Mouse (Mus musculus) CD8-positive naive resting alpha-beta T cell, adult 2 months (primary cell): ENCODE results near the gene Ncoa7.
"Not testable (repeated sequence)": the region's sequence is repeated elsewhere in the genome, so short reads cannot be mapped to it uniquely, and the experiment has no call there.

ENCODE experiments used
- DNase-seq, 2 experiments: peaks; one replicate each; pipeline ENCODE4 v3.0.0; 2022; ENCODE audit warnings: low read depth in 2 of 2, low spot score in 2 of 2

Gene Ncoa7

DNA sequence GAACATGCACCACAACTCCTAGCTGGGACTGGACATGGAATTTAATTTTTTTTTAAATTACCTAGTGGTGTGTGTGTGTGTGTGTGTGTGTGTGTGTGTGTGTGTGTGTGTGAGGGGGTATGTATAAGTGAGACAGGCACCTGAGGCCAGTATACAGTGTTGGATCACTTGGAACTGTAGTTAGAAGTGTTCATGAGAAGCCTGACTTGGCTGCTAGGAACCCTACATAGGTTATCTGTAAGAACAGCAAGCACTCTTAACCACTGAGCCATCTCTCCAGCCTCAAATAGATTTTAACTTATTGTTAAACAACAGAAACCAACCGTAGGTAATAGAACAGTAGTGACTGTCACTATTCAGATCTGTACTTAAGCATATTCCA lies 14.8 kb downstream of the Ncoa7 start:
- DNase-seq: no peak

DNA sequence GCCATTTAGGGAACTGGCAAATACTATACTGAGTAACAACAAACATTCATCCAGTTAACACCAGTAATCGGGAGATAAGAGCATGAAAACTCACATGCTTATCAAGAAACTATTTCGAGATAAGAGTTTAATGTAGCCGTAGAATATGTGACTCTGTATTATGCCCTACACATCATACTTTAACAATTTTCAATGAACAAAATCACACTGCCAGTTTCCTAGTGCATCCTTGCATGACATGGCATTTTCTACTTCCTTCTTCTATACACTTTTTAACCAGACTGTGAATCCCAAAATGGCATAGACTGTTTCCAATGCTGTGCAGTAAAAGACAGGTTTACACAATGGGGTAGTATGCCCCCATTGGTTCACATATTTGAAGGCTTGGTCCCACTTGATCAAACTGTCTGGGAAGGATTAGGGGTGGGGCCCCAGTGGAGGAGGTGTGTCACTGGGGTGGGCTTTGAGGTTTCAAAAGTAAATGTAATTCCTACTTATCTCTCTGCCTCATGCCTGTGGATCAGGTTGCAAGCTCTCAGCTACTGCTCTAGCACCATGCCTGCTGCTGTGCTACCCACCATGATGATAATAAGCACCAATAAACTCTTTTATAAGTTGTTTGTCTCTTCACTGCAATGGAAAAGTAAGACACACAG lies 15.3 kb downstream of the Ncoa7 start:
- no peak for DNase-seq

DNA sequence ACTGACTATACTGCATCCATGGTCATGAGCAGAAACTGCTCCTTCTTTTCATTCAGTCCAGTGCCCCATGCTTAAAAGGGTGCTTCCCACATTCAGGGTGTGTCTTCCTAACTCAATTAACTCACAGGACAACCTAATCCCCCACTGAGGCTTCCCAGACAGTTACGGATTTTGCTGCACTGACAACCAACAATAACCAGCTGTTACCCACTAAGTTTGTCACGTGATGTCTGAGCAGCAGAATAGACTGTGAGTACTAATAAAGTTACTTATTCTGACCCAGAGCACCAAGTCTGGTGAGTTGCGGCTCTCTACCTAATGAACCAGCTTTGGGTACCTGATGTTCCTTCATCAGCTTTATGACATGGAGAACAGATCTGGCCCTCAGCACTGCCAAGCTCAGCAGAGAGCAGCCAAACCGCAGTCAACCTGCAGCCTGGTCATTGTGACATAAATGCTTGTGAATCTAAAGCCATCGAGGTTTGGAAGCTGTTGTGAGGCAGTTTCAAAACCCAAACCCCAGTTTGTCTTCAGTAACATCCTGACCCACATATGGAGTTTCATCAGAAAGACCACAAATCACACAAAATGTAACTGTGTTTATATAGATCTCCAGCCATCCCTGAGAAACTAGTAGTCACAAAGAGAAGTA lies 16.9 kb downstream of the Ncoa7 start:
- DNase-seq: no peak

DNA sequence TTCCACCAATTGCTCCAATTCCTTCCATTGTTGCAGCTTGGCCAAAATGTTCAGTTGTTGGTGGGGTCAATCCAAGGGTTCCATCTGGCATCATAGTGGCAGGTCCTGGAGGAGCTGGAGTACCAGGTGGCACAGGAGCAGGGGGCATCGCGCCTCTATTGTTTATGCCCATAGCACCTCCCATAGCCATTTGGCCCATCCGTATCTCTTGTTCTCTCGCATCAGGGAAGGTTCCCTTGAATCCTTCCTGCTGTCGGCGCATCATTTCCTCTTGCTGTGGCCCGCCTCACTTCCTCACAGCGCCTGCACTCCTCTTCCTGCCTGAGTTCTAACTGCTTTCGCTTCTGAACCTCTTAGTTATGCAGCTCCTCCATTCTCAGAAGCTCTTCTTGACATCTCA lies 22.2 kb downstream of the Ncoa7 start:
- not testable (repeated sequence) for DNase-seq

DNA sequence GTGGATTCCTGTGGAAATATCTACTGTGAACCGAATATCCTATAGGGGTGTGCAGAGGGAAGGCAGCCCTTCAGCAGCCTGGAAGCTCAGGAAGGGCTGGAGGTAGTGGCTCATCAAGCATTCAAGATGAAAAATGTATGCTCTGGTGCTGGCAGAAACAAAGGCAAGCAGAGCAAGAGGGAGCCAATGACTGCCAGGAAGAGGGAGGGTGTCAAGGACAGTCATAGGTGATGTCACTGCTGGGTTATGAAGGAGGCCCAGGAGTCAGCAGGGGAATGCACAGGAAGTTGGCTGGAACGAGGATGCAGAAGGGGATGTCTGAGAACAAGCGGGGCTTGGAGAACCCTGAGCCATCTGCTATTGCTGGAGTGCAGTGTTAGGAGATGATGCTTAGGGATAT lies 24.9 kb downstream of the Ncoa7 start:
- no peak for DNase-seq

DNA sequence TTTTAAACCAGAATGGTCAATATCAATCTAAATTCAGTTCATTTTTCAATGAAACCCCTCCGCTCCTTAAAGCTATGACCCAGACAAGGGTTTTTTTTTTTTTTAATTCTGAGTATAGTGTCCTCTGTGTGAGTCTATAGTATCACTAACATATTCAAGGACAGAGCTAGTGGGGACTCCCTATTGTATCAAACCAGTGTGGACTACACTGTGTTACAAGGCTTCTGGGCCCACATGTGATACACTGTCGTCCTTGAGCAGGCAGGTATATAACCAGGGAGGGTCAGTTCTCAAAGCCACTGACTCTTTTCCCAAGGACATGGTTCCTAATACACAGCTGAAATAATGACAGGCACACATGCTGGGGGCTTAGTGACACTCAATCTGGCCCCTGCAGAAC lies 27.1 kb downstream of the Ncoa7 start:
- no peak for DNase-seq

DNA sequence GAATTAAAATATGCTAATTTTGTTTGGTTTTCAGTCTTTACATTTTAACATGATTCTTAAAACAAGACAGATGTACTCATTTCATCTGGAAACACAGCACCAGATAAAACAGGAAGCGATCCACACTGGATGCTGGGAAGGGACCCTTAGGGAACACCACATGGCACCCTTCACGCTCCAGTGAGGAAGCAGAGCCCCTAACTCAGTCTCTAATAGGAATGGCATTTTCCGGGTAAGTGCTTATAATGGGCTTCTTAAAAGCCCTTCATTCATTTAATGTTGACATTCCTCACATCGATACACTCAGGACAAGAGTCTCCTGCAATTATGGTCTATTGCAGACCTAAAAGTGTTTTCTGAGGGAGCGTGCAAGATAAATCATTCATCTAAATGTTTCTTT lies 27.6 kb downstream of the Ncoa7 start:
- no peak for DNase-seq

DNA sequence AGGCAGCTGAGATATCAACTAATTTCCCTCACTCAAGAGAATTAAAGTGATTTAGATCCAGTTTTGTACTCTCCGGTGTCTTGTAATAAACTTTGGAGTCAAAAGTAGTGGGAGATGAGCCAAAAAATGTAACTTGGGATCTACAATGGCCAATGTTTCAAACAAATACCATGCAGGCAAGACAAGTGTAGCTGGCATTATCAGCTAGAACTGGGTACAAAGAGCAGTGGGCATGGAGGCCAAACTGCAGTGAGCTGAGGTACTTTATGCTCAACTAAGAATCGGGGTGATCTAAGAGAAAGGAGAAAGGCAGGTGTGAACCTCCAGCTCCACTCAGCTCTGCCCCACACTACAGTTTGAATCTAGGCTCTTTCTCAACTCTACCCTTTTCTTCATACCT lies 28.7 kb downstream of the Ncoa7 start:
- DNase-seq: no peak

DNA sequence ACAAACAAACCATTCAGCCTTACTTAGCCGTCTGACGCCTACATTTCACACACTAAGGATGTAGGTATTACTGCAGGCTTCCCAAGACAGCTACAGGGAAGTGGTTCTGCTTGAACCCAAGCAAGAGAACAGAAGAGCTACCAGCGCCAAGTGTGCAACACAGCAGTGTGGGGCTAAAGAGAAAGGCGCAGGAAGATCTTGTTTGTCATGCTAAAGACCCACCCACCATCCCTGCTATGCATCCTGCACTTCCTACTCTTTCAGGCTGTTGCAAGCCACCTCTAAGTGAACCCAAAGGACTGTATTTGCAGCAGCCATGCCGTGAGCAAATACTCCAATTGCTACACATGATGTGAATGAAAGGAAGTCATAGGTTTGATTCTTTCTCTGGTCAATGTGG lies 29.9 kb downstream of the Ncoa7 start:
- no peak for DNase-seq

DNA sequence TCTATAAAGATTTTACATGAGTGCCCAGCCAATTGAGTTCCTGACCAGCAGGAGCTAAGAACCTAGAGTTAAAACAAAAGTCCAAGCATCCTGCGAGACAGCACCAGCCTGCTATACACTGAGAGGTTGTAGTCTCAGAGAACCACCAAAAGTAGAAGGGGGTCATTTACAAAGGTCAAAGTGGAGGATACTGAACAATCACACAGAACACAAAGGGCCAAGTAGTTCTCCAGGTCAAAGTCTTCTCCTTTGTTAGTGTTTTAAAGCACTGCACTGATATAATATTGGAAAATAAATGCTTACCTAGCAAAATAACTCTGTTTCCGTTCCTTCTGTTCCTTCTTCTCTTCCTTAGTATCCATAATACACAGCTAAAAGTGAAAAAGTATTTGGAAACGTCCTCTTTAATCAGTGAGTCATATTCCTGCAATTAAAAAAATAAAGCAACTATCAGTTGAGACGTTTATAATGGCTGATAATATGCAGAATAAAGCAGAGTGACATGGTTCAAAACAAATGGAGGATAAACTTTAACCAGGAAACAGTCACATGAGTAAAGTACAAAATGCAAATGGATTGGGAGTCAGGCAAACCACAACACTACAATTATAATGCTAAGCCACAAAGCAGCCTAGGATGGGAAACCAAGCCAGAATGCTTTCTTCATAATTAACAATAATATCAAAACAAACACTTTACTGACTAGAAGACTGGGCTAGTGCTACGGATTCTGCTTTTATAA lies 31.5 kb downstream of the Ncoa7 start:
- DNase-seq: no peak

DNA sequence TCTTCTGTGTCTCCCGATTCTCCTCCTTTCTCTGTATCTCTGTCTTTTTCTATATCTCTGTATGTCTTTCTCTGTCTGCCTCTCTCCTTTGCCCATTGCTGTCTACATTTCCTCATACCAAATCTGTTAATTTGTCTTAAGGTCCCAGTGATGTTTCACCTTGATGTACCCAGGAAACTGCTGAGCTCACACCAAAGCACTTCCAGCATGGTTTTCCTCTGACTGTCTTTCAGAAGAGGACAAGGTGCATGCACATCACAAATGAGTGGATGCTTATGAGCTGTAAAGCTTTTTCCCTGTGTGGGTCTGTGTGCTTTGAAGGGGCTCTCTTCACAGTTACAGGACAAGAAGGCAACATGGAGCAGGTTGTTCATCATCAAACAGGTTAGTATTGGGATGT lies 34.3 kb downstream of the Ncoa7 start:
- DNase-seq: no peak

DNA sequence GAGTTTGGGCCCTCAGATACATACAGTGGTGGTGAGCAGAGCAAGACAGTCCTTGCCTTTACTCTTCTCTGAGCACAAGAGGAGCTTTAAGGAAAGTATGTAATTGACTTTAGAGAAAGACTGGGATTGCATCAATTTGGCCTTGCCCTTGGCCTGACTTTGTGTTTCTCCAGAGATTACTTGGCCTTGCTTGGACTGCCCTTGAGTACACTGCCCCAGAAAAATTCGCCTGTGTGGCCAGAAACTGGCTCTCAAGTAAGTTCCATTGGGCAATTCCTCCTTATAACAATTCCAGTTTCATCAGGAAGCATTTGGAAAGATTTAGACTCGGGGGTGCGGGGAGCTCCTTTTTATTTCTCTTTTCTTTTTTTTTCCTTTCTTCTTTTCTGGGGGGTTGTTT lies 34.9 kb downstream of the Ncoa7 start:
- no peak for DNase-seq

DNA sequence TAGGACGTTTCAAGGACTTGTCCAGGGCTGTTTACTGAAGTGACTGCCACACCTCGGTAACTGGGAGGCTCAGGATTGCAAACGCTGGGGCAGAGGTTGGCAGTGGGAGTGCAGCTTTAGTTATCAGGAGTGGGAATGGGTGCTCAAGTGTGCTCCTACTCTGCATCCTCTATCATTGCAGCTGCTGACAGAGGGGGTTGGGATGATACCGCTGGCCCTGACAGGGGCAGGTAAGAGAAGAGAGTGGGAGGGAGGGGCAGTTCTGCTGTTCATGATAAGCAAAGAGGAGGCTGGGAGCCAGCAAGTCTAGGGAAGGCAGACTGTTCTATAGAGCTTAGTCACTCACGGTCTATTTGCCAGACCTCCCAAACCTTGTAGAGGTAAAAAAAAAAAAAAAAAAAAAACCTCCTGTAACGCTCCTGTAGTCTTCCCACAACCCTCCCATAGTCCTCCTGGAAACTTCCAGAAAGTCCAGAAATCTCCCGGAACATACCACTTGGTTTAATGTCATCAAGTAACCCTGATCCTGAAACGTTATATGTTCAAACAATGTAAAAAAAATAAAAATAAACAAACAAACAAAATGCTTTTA lies 39.9 kb downstream of the Ncoa7 start:
- DNase-seq: no peak

DNA sequence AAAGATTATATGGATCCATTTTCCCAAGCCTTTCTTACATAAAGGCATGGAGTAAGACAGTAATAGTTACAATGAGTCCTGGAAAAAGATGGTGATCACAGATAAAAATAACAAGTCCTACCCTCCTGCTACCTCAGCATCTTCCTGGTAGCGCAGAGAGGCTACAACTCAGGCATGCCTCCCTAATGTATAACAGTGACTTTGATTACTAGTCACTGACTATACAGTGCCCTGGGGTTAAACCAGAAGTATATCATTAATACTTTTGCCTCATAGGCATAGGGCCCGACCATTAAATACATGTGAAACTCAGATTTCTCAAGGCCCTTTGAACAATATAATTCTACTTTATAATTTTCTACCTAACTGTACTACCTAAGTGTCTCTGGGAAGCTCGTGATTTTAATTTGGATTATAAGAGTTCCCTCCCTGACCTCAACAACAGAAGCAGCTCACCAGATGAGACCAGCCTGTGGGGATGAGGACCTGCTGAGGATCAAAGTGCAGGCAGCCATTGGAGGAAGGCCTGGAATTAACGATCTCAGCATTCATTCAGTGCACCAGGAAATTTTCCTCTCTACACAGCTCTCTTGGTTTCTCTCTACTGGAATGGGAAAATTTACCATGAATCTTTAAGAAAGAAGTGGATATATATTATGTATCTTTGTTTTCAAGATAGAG lies 40.7 kb downstream of the Ncoa7 start:
- DNase-seq: no peak

DNA sequence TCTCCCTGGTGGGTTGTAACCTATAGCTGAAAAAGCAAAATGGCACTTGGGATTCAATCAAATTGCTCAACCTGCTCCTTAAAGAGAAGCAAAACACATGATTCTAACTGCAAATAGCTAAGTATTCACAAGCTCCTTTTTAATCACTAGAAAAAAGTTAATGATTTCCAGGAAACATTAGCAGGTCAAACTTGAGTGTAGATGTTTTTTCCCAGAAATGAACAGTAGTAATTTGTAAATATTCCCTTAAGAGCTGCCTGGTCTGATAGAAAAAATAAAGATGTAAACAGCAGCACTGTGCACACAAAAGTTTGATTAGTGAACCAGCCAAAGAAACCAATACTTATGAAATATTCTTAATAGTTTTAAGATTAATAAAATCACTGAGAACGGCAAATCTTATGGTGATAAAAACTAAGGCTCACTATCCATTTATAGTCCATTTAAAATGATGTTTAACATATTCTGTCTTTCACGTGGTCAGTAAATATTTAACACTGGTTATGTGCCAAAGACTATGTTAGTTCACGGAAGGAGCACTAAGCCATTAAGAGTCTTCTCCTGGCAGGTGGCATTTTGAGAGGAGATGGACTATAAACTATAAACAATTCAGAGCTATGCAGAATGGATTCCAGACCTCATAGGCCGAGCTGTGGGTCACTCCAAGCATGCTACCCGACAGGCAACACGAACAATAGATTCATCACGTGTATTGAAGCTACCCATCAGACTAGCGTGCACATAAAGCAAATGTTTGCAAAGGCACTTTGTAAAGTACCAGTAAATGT lies 43.6 kb downstream of the Ncoa7 start:
- no peak for DNase-seq

DNA sequence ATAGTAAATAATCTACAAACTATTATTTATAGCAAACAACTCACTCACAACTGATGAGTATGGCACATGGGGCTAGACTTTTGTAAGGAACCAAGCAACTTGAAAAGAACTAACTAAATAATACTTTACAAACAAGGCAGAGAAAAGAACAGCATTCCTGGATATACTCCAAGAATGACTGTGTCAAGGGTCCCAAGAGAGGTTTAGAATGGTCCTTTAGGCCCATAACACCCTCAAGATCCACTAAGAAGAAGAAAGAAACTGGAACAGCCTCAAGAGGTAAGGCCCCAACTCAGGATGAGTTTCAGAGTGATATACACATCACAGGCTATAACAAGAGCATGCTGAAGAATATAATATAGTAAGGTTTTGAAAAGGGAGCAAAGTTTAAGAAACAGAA lies 47.1 kb downstream of the Ncoa7 start:
- no peak for DNase-seq

DNA sequence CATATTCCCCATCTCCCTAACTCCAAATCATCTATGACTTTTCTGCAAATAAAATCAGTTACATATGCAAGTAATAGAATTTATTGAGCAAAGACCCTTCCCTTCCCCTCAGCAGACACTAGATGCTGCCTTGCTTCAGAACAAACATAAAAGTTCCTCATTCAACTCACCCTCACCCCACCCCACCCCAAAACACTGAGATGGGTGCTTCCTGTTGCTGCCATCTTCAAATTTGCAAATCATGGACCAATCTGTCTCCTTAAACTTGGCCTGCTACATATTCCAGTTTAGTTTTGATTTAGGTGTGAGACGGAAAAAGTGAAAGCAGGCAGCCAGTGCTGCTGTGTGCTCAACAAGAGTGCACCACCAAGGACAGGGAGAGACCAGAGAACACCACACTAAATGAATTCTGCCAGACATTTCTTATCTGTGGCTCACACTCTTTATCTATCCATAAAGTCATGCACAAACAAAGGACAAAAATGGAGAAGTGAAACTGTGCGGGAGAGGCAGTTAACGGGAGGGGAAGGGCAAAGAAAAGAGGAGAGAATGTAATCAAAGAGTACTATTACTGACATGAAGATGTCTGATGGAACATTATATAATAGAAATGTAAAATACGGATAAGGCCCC lies 48.2 kb downstream of the Ncoa7 start:
- no peak for DNase-seq

DNA sequence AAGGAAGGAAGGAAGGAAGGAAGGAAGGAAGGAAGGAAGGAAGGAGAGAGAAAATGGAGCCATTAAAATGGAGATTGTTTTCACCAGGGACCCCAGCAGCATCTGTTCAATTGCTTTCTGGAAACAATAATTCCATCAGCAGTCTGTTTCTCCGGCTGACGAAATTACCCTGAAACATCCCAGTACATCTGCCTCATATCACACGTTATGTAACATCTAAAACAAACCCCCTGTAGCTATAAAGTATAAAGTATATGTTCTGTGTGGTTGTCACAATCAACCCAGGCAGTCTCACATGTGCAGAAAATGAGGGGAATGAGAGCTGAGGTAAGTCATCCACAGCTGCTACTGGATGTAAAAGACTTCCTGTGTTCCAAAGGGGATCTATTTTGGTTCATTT lies 49.0 kb downstream of the Ncoa7 start:
- no peak for DNase-seq

DNA sequence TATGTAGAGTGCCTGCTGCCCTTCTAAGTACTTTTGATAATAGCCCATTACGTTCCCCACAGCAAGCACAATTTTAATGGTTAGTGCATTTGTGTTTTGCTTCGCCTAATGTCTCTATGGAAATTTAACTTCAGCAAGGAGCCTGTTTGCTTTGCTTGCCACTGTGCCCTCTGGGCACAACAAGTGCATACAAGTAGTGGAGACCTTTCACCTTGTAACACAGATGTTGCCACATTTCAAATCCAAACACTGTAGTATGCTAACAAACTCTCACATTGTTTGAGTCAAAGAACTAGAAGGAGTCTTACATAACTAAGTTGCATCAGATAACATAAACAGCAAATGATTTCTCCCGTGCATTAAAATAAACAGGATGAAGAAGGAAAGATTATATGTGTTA lies 50.6 kb downstream of the Ncoa7 start:
- DNase-seq: no peak

DNA sequence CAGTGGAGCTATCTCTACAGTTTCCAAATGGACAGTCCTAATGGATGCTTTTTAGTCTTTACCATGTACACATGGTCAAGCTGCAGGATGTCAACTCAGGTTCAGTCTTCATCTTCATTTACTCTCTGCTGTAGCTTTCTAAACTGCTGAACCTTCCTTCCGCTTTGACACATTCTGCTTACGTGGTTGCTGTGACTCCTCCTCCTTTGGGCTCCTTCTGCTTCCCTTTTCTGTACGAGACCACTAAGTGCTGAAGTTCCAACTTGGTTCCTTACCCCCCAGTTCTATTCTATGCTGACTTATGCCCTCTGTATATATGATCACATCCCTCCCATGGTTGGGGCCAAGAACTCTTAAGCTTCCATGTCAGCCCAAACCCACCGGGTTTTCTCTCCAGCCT lies 51.5 kb downstream of the Ncoa7 start:
- DNase-seq: no peak
